Mouse (Mus musculus) myocyte (in vitro differentiated cells): ENCODE data around the gene Otc.

ENCODE experiments used
- E2F4 ChIP-seq: IDR thresholded peaks from one replicate; pipeline ENCODE4 v1.6.1; 2011; ENCODE audit warnings: mild to moderate bottlenecking, control low read depth, moderate library complexity; ENCODE audit not compliant: insufficient read depth
- MAX ChIP-seq: IDR thresholded peaks from one replicate; pipeline ENCODE4 v1.6.1; 2011; ENCODE audit warnings: low read depth, mild to moderate bottlenecking, control low read depth
- POLR2A ChIP-seq: IDR thresholded peaks from one replicate; pipeline ENCODE4 v1.6.1; 2011; ENCODE audit warnings: low read depth, mild to moderate bottlenecking, control low read depth, moderate library complexity; ENCODE audit not compliant: insufficient read length

DNA sequence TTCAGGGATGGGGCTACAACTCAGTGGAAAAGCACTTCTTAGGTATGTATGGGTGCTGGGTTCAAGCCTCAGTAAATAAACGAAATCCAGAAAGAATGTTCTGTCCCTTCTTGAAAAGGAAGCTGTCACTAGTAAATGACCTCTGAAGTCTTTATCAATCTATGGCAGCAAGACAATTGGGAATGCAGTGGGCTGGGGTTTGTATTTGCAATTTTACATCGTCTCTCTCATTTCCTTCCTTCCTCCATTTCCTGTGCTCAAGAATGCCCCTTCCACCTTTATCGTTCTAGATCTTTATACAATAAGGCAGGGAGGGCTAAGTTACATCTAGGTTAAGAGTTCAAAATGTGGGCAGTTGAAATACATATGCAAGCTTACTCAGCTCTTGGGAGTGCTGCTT lies 17.5 kb upstream of the Otc start:
- TF ChIP-seq POLR2A (no peak), E2F4 (no peak), MAX (no peak)
